In the genomic region with DNA sequence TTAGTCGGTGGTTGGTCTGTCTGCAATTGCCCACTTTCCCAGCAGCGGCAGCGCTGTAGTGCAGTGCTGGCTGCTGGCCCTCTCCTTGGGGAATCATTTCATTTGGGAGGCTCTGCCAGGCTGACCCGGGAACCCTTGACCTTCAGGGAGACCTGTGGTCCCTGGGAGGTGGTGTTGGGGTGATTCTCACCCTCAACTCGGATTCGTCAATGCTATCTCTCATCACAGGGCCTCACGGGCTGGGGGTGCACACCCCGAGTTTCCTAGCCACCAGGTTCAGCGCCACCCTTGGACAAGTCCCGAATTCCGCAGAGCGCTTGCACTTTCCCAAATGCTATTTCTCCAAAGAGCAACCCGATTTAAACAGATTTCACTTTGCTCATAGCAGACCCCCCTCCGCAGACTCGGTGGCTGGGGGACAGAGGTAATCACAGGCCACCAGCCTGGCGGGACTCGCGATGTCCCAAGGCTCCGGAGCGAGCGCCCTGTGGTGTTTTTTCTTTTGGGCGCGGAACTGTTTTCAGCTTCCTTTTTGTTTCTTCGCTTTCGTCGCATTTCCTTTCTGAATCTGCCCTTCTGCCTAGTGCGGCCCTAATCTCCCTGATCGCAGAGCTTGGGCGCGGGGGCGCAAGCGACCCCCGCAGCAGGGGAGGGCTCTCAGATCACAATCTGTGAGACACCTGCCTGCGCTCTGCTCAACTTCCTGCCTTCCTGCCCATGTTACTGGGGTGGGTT, we compare ENCODE assay signal across 8 mouse cellular contexts.
DNase-seq lines count a peak whose midpoint lies in the region; ATAC-seq lines count a peak whose summit lies in the region.

No protein-coding gene starts in this region.

- H3K27me3 ChIP-seq in megakaryocyte, embryonic 14.5 days (replicated peaks): no peaks in the 10 kb centered on the region
- H3K27me3 ChIP-seq in forebrain, embryonic 15.5 days: no peaks in the 10 kb centered on the region
- H3K27me3 ChIP-seq in intestine, embryonic 16.5 days (replicated peaks; ENCODE audit: control insufficient read depth, insufficient read depth, low read length): no peaks in the 10 kb centered on the region; the same call in 1 of the 2 replicates
- H3K27me3 ChIP-seq in neural tube, embryonic 14.5 days (ENCODE audit: control insufficient read depth, insufficient read depth, low read length): peaks cover 5% of the 10 kb centered on the region

- peaks cover 65% of the 10 kb centered on the region for H3K9me3 ChIP-seq in megakaryocyte, embryonic 14.5 days
- H3K9me3 ChIP-seq in forebrain, embryonic 15.5 days: no peaks in the 10 kb centered on the region
- no peaks in the 10 kb centered on the region for H3K9me3 ChIP-seq in intestine, embryonic 16.5 days (ENCODE audit: control insufficient read depth, low read length)
- H3K9me3 ChIP-seq in neural tube, embryonic 14.5 days (ENCODE audit: control insufficient read depth, low read length): no peaks in the 10 kb centered on the region

- peak overlapping the region; percentile 23 for H3K4me3 ChIP-seq in megakaryocyte, embryonic 14.5 days (replicated peaks)
- peak overlapping the region; percentile 37 for H3K4me3 ChIP-seq in forebrain, embryonic 15.5 days
- H3K4me3 ChIP-seq in intestine, embryonic 16.5 days (ENCODE audit: low read length): peak overlapping the region; percentile 57
- H3K4me3 ChIP-seq in neural tube, embryonic 14.5 days (ENCODE audit: low read depth, low read length): peak overlapping the region; percentile 36

- H3K36me3 ChIP-seq in megakaryocyte, embryonic 14.5 days (replicated peaks; ENCODE audit: low read length): no peaks in the 10 kb centered on the region
- no peaks in the 10 kb centered on the region for H3K36me3 ChIP-seq in forebrain, embryonic 15.5 days
- no peaks in the 10 kb centered on the region for H3K36me3 ChIP-seq in intestine, embryonic 16.5 days (ENCODE audit: control insufficient read depth, insufficient read depth, low read length)
- no peaks in the 10 kb centered on the region for H3K36me3 ChIP-seq in neural tube, embryonic 14.5 days (ENCODE audit: control insufficient read depth, insufficient read depth, low read length)

- no peak for ATAC-seq in megakaryocyte, adult 5-6 weeks (ENCODE audit: poor library complexity, severe bottlenecking)
- no peak; the same call in 1 of the 2 replicates for ATAC-seq in forebrain, embryonic 15.5 days (replicated peaks)
- no peak; the same call in 1 of the 2 replicates for ATAC-seq in intestine, embryonic 16.5 days
- no peak for ATAC-seq in neural tube, embryonic 14.5 days (ENCODE audit: low read depth)

- peak overlapping the region; percentile 43 for H3K9ac ChIP-seq in forebrain, embryonic 15.5 days (replicated peaks)
- peak overlapping the region; percentile 64 for H3K9ac ChIP-seq in intestine, embryonic 16.5 days (ENCODE audit: low read depth, low read length)
- H3K9ac ChIP-seq in neural tube, embryonic 14.5 days (replicated peaks; ENCODE audit: low read depth, low read length): peak overlapping the region; percentile 37

- no peaks in the 10 kb centered on the region for H3K4me1 ChIP-seq in megakaryocyte, embryonic 14.5 days
- peaks cover 17% of the 10 kb centered on the region for H3K4me1 ChIP-seq in forebrain, embryonic 15.5 days
- peaks cover 5% of the 10 kb centered on the region; the same call in 1 of the 2 replicates for H3K4me1 ChIP-seq in intestine, embryonic 16.5 days (ENCODE audit: control insufficient read depth, insufficient read depth, low read length)
- peaks cover 4% of the 10 kb centered on the region; the same call in 1 of the 2 replicates for H3K4me1 ChIP-seq in neural tube, embryonic 14.5 days (ENCODE audit: control insufficient read depth, insufficient read depth, low read length)

- peak; percentile 34 to 43 for DNase-seq in cerebellum, postnatal 10 days
- no peak for DNase-seq in cerebellum, postnatal 4 days (ENCODE audit: low spot score in 2 of 2)
- DNase-seq in frontal cortex, adult 2 months (ENCODE audit: extremely low spot score in 1 of 2, low spot score in 1 of 2): no peak

- H3K27ac ChIP-seq in forebrain, embryonic 15.5 days (replicated peaks): no peak overlapping the region; the same call in 1 of the 2 replicates
- H3K27ac ChIP-seq in intestine, embryonic 16.5 days (ENCODE audit: low read length): no peak overlapping the region
- H3K27ac ChIP-seq in neural tube, embryonic 14.5 days (ENCODE audit: low read depth, low read length): no peak overlapping the region

- peak overlapping the region; percentile 66 for H3K4me2 ChIP-seq in forebrain, embryonic 15.5 days (replicated peaks)
- H3K4me2 ChIP-seq in intestine, embryonic 16.5 days (ENCODE audit: low read depth, low read length): peak overlapping the region; percentile 84
- peak overlapping the region; percentile 75 for H3K4me2 ChIP-seq in neural tube, embryonic 14.5 days (ENCODE audit: low read depth, low read length)

- WGBS in forebrain, embryonic 15.5 days: 1% methylated on average over 34 of the region's 34 CpGs
- 1% methylated on average over 34 of the region's 34 CpGs for WGBS in intestine, embryonic 16.5 days
- WGBS in neural tube, embryonic 14.5 days: 2% methylated on average over 34 of the region's 34 CpGs

Comparison
In these comparisons a context has a peak if more than half of its experiments do, and no peak if none do; other contexts are left out.
1. DNase-seq: peak in cerebellum, postnatal 10 days (2 of 2); none in cerebellum, postnatal 4 days (0 of 2) and frontal cortex, adult 2 months (0 of 2).
2. Peak in every context shown above with its lines, with median percentiles within 50 percentile points of each other: H3K4me3 ChIP-seq, H3K4me2 ChIP-seq and H3K9ac ChIP-seq.